Mouse (Mus musculus) G1E-ER4 (cell line): ENCODE results near the gene Mettl8. TPM values are rescaled to one million over a fixed set of nuclear protein-coding genes. Genes with fewer than 3 reads are reported as not detected.

ENCODE experiments used
- GATA1 ChIP-seq: IDR thresholded peaks from one replicate; pipeline ENCODE4 v1.8.0; 2012; ENCODE audit warnings: low read length, inconsistent platforms
- polyA plus RNA-seq: library from polyadenylated mRNA; stranded (reverse); fragments of >175 nt; gene quantifications from 2 replicates; pipeline ENCODE4 v1.2.3, GENCODE M21; 2012

Gene Mettl8
- polyA plus RNA-seq, 1 experiment: 28.5 TPM

- TF ChIP-seq GATA1: no peak
Observed at GRCm38 (mm10) chr2:70967216-70967615, 88.2 kb downstream of the Mettl8 start.

GRCm38 (mm10) chr2:70964809-70965208 lies 90.6 kb downstream of the Mettl8 start:
- TF ChIP-seq GATA1: no peak

- no peak for TF ChIP-seq GATA1
Observed at GRCm38 (mm10) chr2:70962921-70963320, 92.5 kb downstream of the Mettl8 start.

GRCm38 (mm10) chr2:70961086-70961941 lies 94.1 kb downstream of the Mettl8 start:
- TF ChIP-seq GATA1: no peak

GRCm38 (mm10) chr2:70960090-70960489 lies 95.3 kb downstream of the Mettl8 start:
- TF ChIP-seq GATA1: no peak

- no peak for TF ChIP-seq GATA1
Observed at GRCm38 (mm10) chr2:70959337-70959736, 96.0 kb downstream of the Mettl8 start.

GRCm38 (mm10) chr2:70958536-70958935 lies 96.8 kb downstream of the Mettl8 start:
- no peak for TF ChIP-seq GATA1

- TF ChIP-seq GATA1: no peak
Observed at GRCm38 (mm10) chr2:70953616-70954015, 101.8 kb downstream of the Mettl8 start.

- no peak for TF ChIP-seq GATA1
Observed at GRCm38 (mm10) chr2:70951944-70952343, 103.4 kb downstream of the Mettl8 start.

- TF ChIP-seq GATA1: no peak
Observed at GRCm38 (mm10) chr2:70944511-70945305, 110.7 kb downstream of the Mettl8 start.

- TF ChIP-seq GATA1: no peak
Observed at GRCm38 (mm10) chr2:70940826-70941225, 114.6 kb downstream of the Mettl8 start.

GRCm38 (mm10) chr2:70938844-70939494 lies 116.4 kb downstream of the Mettl8 start:
- TF ChIP-seq GATA1: no peak

GRCm38 (mm10) chr2:70934772-70935171 lies 120.6 kb downstream of the Mettl8 start:
- TF ChIP-seq GATA1: no peak

- TF ChIP-seq GATA1: no peak
Observed at GRCm38 (mm10) chr2:70933516-70933915, 121.9 kb downstream of the Mettl8 start.

GRCm38 (mm10) chr2:70932965-70933364 lies 122.4 kb downstream of the Mettl8 start:
- TF ChIP-seq GATA1: no peak

GRCm38 (mm10) chr2:70930631-70931288 lies 124.6 kb downstream of the Mettl8 start:
- no peak for TF ChIP-seq GATA1

GRCm38 (mm10) chr2:70929714-70930113 lies 125.7 kb downstream of the Mettl8 start:
- TF ChIP-seq GATA1: no peak
